In genomic region chr3:101796212-101796611, GRCm38 (mm10) we compare ENCODE assay signal across 15 mouse cellular contexts. TPM values are rescaled to one million over a fixed set of nuclear protein-coding genes. Genes with fewer than 3 reads are reported as not detected.
A peak's percentile ranks its signal among the peaks of the same experiment; 100 is the strongest.
DNase-seq lines count a peak whose midpoint lies in the region; ATAC-seq and TF ChIP-seq lines count a peak whose summit lies in the region.
"Had no signal": no experiment of that assay in that cellular context is flagged by ENCODE, and none has a peak within 500 bp of the region (broad histone marks: within the 10 kb centered on the region; RNA-seq: fewer than 3 reads in every experiment).

No protein-coding gene starts in this region.

- H3K36me3 ChIP-seq in heart, embryonic 14.5 days (ENCODE audit: control insufficient read depth, insufficient read depth, low read length), result no peaks in the 10 kb centered on the region
- no peaks in the 10 kb centered on the region for H3K36me3 ChIP-seq in neural tube, embryonic 13.5 days
- no peaks in the 10 kb centered on the region for H3K36me3 ChIP-seq in stomach, postnatal 0 days (ENCODE audit: control insufficient read depth, insufficient read depth, low read length)
- H3K36me3 ChIP-seq: liver, embryonic 15.5 days had no signal

- 10% methylated on average over 7 of the region's 7 CpGs for WGBS in heart, embryonic 14.5 days
- 28% methylated on average over 7 of the region's 7 CpGs for WGBS in neural tube, embryonic 13.5 days
- WGBS in stomach, postnatal 0 days, result 24% methylated on average over 7 of the region's 7 CpGs

- no peak for TF ChIP-seq EP300 in stomach, postnatal 0 days (optimal IDR thresholded peaks at IDR 0.05)

- H3K9ac ChIP-seq in heart, embryonic 14.5 days (ENCODE audit: low read length), result peak overlapping the region; percentile 9; the same call in 1 of the 2 replicates
- H3K9ac ChIP-seq in neural tube, embryonic 13.5 days, result no peak overlapping the region
- no peak overlapping the region for H3K9ac ChIP-seq in stomach, postnatal 0 days (ENCODE audit: low read length)
- H3K9ac ChIP-seq: liver, embryonic 15.5 days had no signal

- H3K9me3 ChIP-seq in heart, embryonic 14.5 days (ENCODE audit: control insufficient read depth, low read length), result no peaks in the 10 kb centered on the region
- no peaks in the 10 kb centered on the region for H3K9me3 ChIP-seq in neural tube, embryonic 13.5 days
- H3K9me3 ChIP-seq in stomach, postnatal 0 days (ENCODE audit: control insufficient read depth, low read length), result no peaks in the 10 kb centered on the region
- H3K9me3 ChIP-seq: liver, embryonic 15.5 days had no signal

- TF ChIP-seq CTCF in stomach, postnatal 0 days (IDR thresholded peaks at IDR 0.05; ENCODE audit: low read depth), result no peak

- no peak overlapping the region for H3K4me3 ChIP-seq in heart, embryonic 14.5 days (ENCODE audit: control insufficient read depth in 1 of 2, insufficient read depth in 1 of 2, low read depth in 1 of 2, low read length in 2 of 2)
- no peak overlapping the region for H3K4me3 ChIP-seq in neural tube, embryonic 13.5 days
- H3K4me3 ChIP-seq in stomach, postnatal 0 days (ENCODE audit: low read depth, low read length), result no peak overlapping the region
- H3K4me3 ChIP-seq: liver, embryonic 15.5 days had no signal

- peaks cover 25 to 46% of the 10 kb centered on the region in 2 experiments for H3K4me1 ChIP-seq in heart, embryonic 14.5 days (ENCODE audit: control insufficient read depth in 2 of 2, insufficient read depth in 2 of 2, low read length in 2 of 2)
- peaks cover 45% of the 10 kb centered on the region for H3K4me1 ChIP-seq in neural tube, embryonic 13.5 days (replicated peaks)
- H3K4me1 ChIP-seq in stomach, postnatal 0 days (replicated peaks; ENCODE audit: control insufficient read depth, insufficient read depth), result 0 out of 2 replicates have a peak, but pooled peaks cover 3% of the 10 kb centered on the region
- H3K4me1 ChIP-seq: liver, embryonic 15.5 days had no signal

- H3K27me3 ChIP-seq in heart, embryonic 14.5 days (ENCODE audit: control insufficient read depth, insufficient read depth, low read length), result no peaks in the 10 kb centered on the region
- no peaks in the 10 kb centered on the region for H3K27me3 ChIP-seq in neural tube, embryonic 13.5 days
- no peaks in the 10 kb centered on the region for H3K27me3 ChIP-seq in stomach, postnatal 0 days (ENCODE audit: control insufficient read depth, insufficient read depth, low read length)
- H3K27me3 ChIP-seq: liver, embryonic 15.5 days had no signal

- H3K27ac ChIP-seq in heart, embryonic 14.5 days (replicated peaks in 1 of 2; ENCODE audit: control insufficient read depth in 1 of 2, insufficient read depth in 1 of 2, low read depth in 2 of 2, low read length in 2 of 2), result 0 out of 4 replicates have a peak overlapping the region, but pooled peaks of 1 of the 2 experiments have one; percentile 10
- no peak overlapping the region for H3K27ac ChIP-seq in neural tube, embryonic 13.5 days (replicated peaks)
- no peak overlapping the region for H3K27ac ChIP-seq in stomach, postnatal 0 days (replicated peaks)
- H3K27ac ChIP-seq: liver, embryonic 15.5 days had no signal

- ATAC-seq in heart, embryonic 14.5 days (ENCODE audit: insufficient number of reproducible peaks, insufficient read depth, low FRiP score, low read depth), result no peak
- ATAC-seq in neural tube, embryonic 13.5 days (ENCODE audit: low read depth), result 0 out of 2 replicates have a peak, but pooled peaks have one; percentile 19
- ATAC-seq in stomach, postnatal 0 days (ENCODE audit: low FRiP score, low TSS enrichment), result no peak

- DNase-seq in cerebellum, postnatal 10 days, result peak; percentile 58
- DNase-seq in cerebellum, postnatal 4 days (ENCODE audit: low spot score in 2 of 2), result no peak
- no peak for DNase-seq in heart, postnatal 25 days (ENCODE audit: low spot score)
- no peak for DNase-seq in neural tube, embryonic 10.5 days (ENCODE audit: extremely low spot score, low spot score)
- peak; percentile 38 for DNase-seq in stomach, postnatal 0 days (ENCODE audit: low spot score)
- no peak for DNase-seq in lung, postnatal 25 days (ENCODE audit: low spot score)
- DNase-seq: adrenal gland, adult 8-10 months; kidney, adult 8-10 months; spleen, adult 18-20 months; thymus, adult 2 months had no signal

- intact Hi-C loops in heart, postnatal 25 days (cut with DNase I), result no loop called here

- H3K4me2 ChIP-seq in heart, embryonic 14.5 days (ENCODE audit: low read length), result 0 out of 2 replicates have a peak overlapping the region, but pooled peaks have one; percentile 22
- no peak overlapping the region for H3K4me2 ChIP-seq in neural tube, embryonic 13.5 days
- H3K4me2 ChIP-seq in stomach, postnatal 0 days (replicated peaks; ENCODE audit: low read depth), result no peak overlapping the region
- H3K4me2 ChIP-seq: liver, embryonic 15.5 days had no signal

RNA-seq across cellular contexts. Expression of gene Mab21l3, which starts 52.5 kb away (rescaled TPM):
- 0.09 and 0.13 TPM in 2 replicates for polyA plus RNA-seq in heart, embryonic 14.5 days (2014; fragmentation: Nextera tagmentation; extraction: Ambion mirVana)
- total RNA-seq in heart, postnatal 25 days (2021), result under 1 TPM in 1 of 2 experiments, not detected in 1; 0.08 TPM
- polyA plus RNA-seq in neural tube, embryonic 13.5 days (2015; fragmentation: Nextera tagmentation; extraction: Ambion mirVana), result 0.11 and 0.14 TPM in 2 replicates
- polyA plus RNA-seq in stomach, postnatal 0 days (2015; fragmentation: Nextera tagmentation; extraction: Ambion mirVana), result 0.57 and 0.67 TPM in 2 replicates
- total RNA-seq: common myeloid progenitor, adult 5-6 weeks; layer of hippocampus, adult 18-20 months had no signal
- polyA plus RNA-seq: liver, embryonic 15.5 days had no signal

Comparison
In these comparisons a context has a peak if more than half of its experiments do, and no peak if none do; other contexts are left out.
1. DNase-seq: peak in cerebellum, postnatal 10 days (2 of 2) and stomach, postnatal 0 days (single experiment); none in cerebellum, postnatal 4 days (0 of 2), heart, postnatal 25 days (single experiment), neural tube, embryonic 10.5 days (single experiment) and lung, postnatal 25 days (single experiment).